Mouse (Mus musculus) layer of hippocampus, adult 6 months (tissue): Measurements from ENCODE around the gene I830077J02Rik. TPM values are rescaled to one million over a fixed set of nuclear protein-coding genes. Genes with fewer than 3 reads are reported as not detected.

Experiments
- long read RNA-seq, 2 experiments: library from polyadenylated mRNA; unstranded; transcript quantifications; one replicate each; pipeline ENCODE4 v2.0.0; 2019 to 2020
- polyA plus RNA-seq: library from polyadenylated mRNA; unstranded; fragments of <200 nt; fragmentation: Nextera tagmentation; gene quantifications from 2 replicates; pipeline ENCODE4 v1.2.3, GENCODE M21; 2021

I830077J02Rik gene
- polyA plus RNA-seq = 0.59 TPM in 2 replicates
- long read RNA-seq, experiment 1 = 0 reads
- long read RNA-seq, experiment 2, partial matches to known transcripts = 0 of 4 reads
- long read RNA-seq, experiment 2, other reads (novel, unspliced or antisense) = 4 of 4 reads

GRCm38 (mm10) chr3:105932240-105933071 is at the start of gene I830077J02Rik:
Gene I830077J02Rik, minus strand, starts transcription at chr3:105932664.

GRCm38 (mm10) chr3:105973411-105973810 is 40.9 kb upstream of the I830077J02Rik start, which contains the start of gene Ovgp1:
Gene Ovgp1, plus strand, starts transcription at chr3:105973711.

GRCm38 (mm10) chr3:105959999-105960398 is 27.5 kb upstream of the I830077J02Rik start, which contains the start of gene Atp5f1:
Gene Atp5f1, minus strand, starts transcription at chr3:105960099.

GRCm38 (mm10) chr3:105958974-105959580 is 26.6 kb upstream of the I830077J02Rik start, which contains the start of gene Wdr77:
Gene Wdr77, plus strand, starts transcription at chr3:105959369.

Other genes with a start within 250 kb of the I830077J02Rik start
- gene Ddx20, start 245.1 kb downstream of the I830077J02Rik start, polyA plus RNA-seq = 8.2 and 8.3 TPM in 2 replicates
- 8.1 and 9.7 TPM in 2 replicates for gene Inka2, start 228.1 kb downstream of the I830077J02Rik start, polyA plus RNA-seq
- 38.7 and 40.4 TPM in 2 replicates for gene Rap1a, start 131.3 kb downstream of the I830077J02Rik start, polyA plus RNA-seq
- 0.21 and 0.35 TPM in 2 replicates for gene Adora3, start 61.8 kb downstream of the I830077J02Rik start, polyA plus RNA-seq
- gene Tmigd3, start 61.8 kb downstream of the I830077J02Rik start, polyA plus RNA-seq = 0.59 and 0.72 TPM in 2 replicates
- 31.0 and 35.2 TPM in 2 replicates for gene Wdr77, start 26.7 kb upstream of the I830077J02Rik start, polyA plus RNA-seq
- gene Atp5f1, start 27.4 kb upstream of the I830077J02Rik start, polyA plus RNA-seq = 550 and 572 TPM in 2 replicates
- gene Ovgp1, start 41.0 kb upstream of the I830077J02Rik start, polyA plus RNA-seq = not detected in 2 replicates
- gene Pifo, start 82.0 kb upstream of the I830077J02Rik start, polyA plus RNA-seq = 3.3 and 10.9 TPM in 2 replicates
- gene Chil5, start 100.2 kb upstream of the I830077J02Rik start, polyA plus RNA-seq = 0.33 TPM in 1 of 2 replicates, not detected in the other
- gene Chia1, start 180.6 kb upstream of the I830077J02Rik start, polyA plus RNA-seq = 0.99 and 1.7 TPM in 2 replicates
- gene Chil3, start 234.9 kb upstream of the I830077J02Rik start, polyA plus RNA-seq = not detected in 2 replicates